Mouse (Mus musculus): Measurements from ENCODE around the gene Fxyd1. TPM values are rescaled to one million over a fixed set of nuclear protein-coding genes. Genes with fewer than 3 reads are reported as not detected.

The Fxyd1 gene
- polyA plus RNA-seq, 1 experiment from 2014 or later = 78.9 TPM

GRCm38 (mm10) chr7:31036917-31037316 lies 20.1 kb downstream of the Fxyd1 start:
- Histone ChIP-seq H3K27me3 (replicated peaks; ENCODE audit: control insufficient read depth, insufficient read depth, low read length) (peaks cover under 1% of the 10 kb centered on the region; the same call in 1 of the 2 replicates), H3K36me3 (ENCODE audit: control insufficient read depth, insufficient read depth) (no peaks in the 10 kb centered on the region), H3K4me1 (replicated peaks; ENCODE audit: control insufficient read depth, insufficient read depth, low read length) (no peaks in the 10 kb centered on the region), H3K9me3 (ENCODE audit: control insufficient read depth) (no peaks in the 10 kb centered on the region), H3K27ac (ENCODE audit: low read depth, low read length) (no peak overlapping the region), H3K9ac (ENCODE audit: low read depth, low read length) (no peak overlapping the region), H3K4me2 (replicated peaks; ENCODE audit: low read depth) (no peak overlapping the region), H3K4me3 (ENCODE audit: low read depth, low read length) (no peak overlapping the region)
- TF ChIP-seq CTCF (IDR thresholded peaks at IDR 0.05; ENCODE audit: low read depth) = no peak
- ATAC-seq = no peak
- WGBS = 81% methylated on average over 7 of the region's 7 CpGs

- no peak for TF ChIP-seq CTCF (IDR thresholded peaks at IDR 0.05; ENCODE audit: low read depth)
- WGBS = 75% methylated on average over 11 of the region's 11 CpGs
- Histone ChIP-seq H3K4me1 (replicated peaks; ENCODE audit: control insufficient read depth, insufficient read depth, low read length) (no peaks in the 10 kb centered on the region), H3K4me3 (ENCODE audit: low read depth, low read length) (no peak overlapping the region), H3K9me3 (ENCODE audit: control insufficient read depth) (no peaks in the 10 kb centered on the region), H3K27me3 (replicated peaks; ENCODE audit: control insufficient read depth, insufficient read depth, low read length) (no peaks in the 10 kb centered on the region), H3K9ac (ENCODE audit: low read depth, low read length) (no peak overlapping the region), H3K4me2 (replicated peaks; ENCODE audit: low read depth) (no peak overlapping the region), H3K27ac (ENCODE audit: low read depth, low read length) (no peak overlapping the region), H3K36me3 (ENCODE audit: control insufficient read depth, insufficient read depth) (no peaks in the 10 kb centered on the region)
- no peak for ATAC-seq
Observed at GRCm38 (mm10) chr7:31035291-31035690, 21.7 kb downstream of the Fxyd1 start.

GRCm38 (mm10) chr7:31034789-31035188 lies 22.2 kb downstream of the Fxyd1 start:
- WGBS = 60% methylated on average over 11 of the region's 11 CpGs
- Histone ChIP-seq H3K36me3 (ENCODE audit: control insufficient read depth, insufficient read depth) (no peaks in the 10 kb centered on the region), H3K4me3 (ENCODE audit: low read depth, low read length) (no peak overlapping the region), H3K4me1 (replicated peaks; ENCODE audit: control insufficient read depth, insufficient read depth, low read length) (no peaks in the 10 kb centered on the region), H3K9ac (ENCODE audit: low read depth, low read length) (no peak overlapping the region), H3K27ac (ENCODE audit: low read depth, low read length) (no peak overlapping the region), H3K27me3 (replicated peaks; ENCODE audit: control insufficient read depth, insufficient read depth, low read length) (no peaks in the 10 kb centered on the region), H3K4me2 (replicated peaks; ENCODE audit: low read depth) (no peak overlapping the region), H3K9me3 (ENCODE audit: control insufficient read depth) (no peaks in the 10 kb centered on the region)
- TF ChIP-seq CTCF (IDR thresholded peaks at IDR 0.05; ENCODE audit: low read depth) = peak; percentile 58
- 0 out of 2 replicates have a peak, but pooled peaks have one; percentile 31 for ATAC-seq

- Histone ChIP-seq H3K27me3 (replicated peaks; ENCODE audit: control insufficient read depth, insufficient read depth, low read length) (no peaks in the 10 kb centered on the region), H3K4me3 (ENCODE audit: low read depth, low read length) (no peak overlapping the region), H3K36me3 (ENCODE audit: control insufficient read depth, insufficient read depth) (no peaks in the 10 kb centered on the region), H3K9me3 (ENCODE audit: control insufficient read depth) (no peaks in the 10 kb centered on the region), H3K27ac (ENCODE audit: low read depth, low read length) (no peak overlapping the region), H3K9ac (ENCODE audit: low read depth, low read length) (no peak overlapping the region), H3K4me2 (replicated peaks; ENCODE audit: low read depth) (no peak overlapping the region), H3K4me1 (replicated peaks; ENCODE audit: control insufficient read depth, insufficient read depth, low read length) (no peaks in the 10 kb centered on the region)
- WGBS = 47% methylated on average over 9 of the region's 9 CpGs
- no peak for TF ChIP-seq CTCF (IDR thresholded peaks at IDR 0.05; ENCODE audit: low read depth)
- no peak for ATAC-seq
Observed at GRCm38 (mm10) chr7:31033409-31034165, 23.4 kb downstream of the Fxyd1 start.

- Histone ChIP-seq H3K27ac (ENCODE audit: low read depth, low read length) (no peak overlapping the region), H3K9ac (ENCODE audit: low read depth, low read length) (no peak overlapping the region), H3K9me3 (ENCODE audit: control insufficient read depth) (no peaks in the 10 kb centered on the region), H3K4me2 (replicated peaks; ENCODE audit: low read depth) (no peak overlapping the region), H3K4me1 (replicated peaks; ENCODE audit: control insufficient read depth, insufficient read depth, low read length) (no peaks in the 10 kb centered on the region), H3K36me3 (ENCODE audit: control insufficient read depth, insufficient read depth) (no peaks in the 10 kb centered on the region), H3K4me3 (ENCODE audit: low read depth, low read length) (no peak overlapping the region), H3K27me3 (replicated peaks; ENCODE audit: control insufficient read depth, insufficient read depth, low read length) (no peaks in the 10 kb centered on the region)
- ATAC-seq = no peak
- no peak for TF ChIP-seq CTCF (IDR thresholded peaks at IDR 0.05; ENCODE audit: low read depth)
- 85% methylated on average over 7 of the region's 7 CpGs for WGBS
Observed at GRCm38 (mm10) chr7:31031731-31032130, 25.3 kb downstream of the Fxyd1 start.

GRCm38 (mm10) chr7:31030717-31031116 lies 26.3 kb downstream of the Fxyd1 start:
- no peak overlapping the region for H3K4me3 ChIP-seq (ENCODE audit: low read depth, low read length)
- no peak for TF ChIP-seq CTCF (IDR thresholded peaks at IDR 0.05; ENCODE audit: low read depth)

More at GRCm38 (mm10) chr7:31030717-31031116, 26.3 kb downstream of the Fxyd1 start:
- Histone ChIP-seq H3K4me2 (replicated peaks; ENCODE audit: low read depth) (no peak overlapping the region), H3K36me3 (ENCODE audit: control insufficient read depth, insufficient read depth) (no peaks in the 10 kb centered on the region), H3K27ac (ENCODE audit: low read depth, low read length) (no peak overlapping the region), H3K9me3 (ENCODE audit: control insufficient read depth) (no peaks in the 10 kb centered on the region), H3K4me1 (replicated peaks; ENCODE audit: control insufficient read depth, insufficient read depth, low read length) (no peaks in the 10 kb centered on the region), H3K9ac (ENCODE audit: low read depth, low read length) (no peak overlapping the region), H3K27me3 (replicated peaks; ENCODE audit: control insufficient read depth, insufficient read depth, low read length) (no peaks in the 10 kb centered on the region)
- ATAC-seq = no peak
- WGBS = 61% methylated on average over 2 of the region's 2 CpGs
